7 mouse cellular contexts compared by ENCODE assay signal in the genomic region with DNA sequence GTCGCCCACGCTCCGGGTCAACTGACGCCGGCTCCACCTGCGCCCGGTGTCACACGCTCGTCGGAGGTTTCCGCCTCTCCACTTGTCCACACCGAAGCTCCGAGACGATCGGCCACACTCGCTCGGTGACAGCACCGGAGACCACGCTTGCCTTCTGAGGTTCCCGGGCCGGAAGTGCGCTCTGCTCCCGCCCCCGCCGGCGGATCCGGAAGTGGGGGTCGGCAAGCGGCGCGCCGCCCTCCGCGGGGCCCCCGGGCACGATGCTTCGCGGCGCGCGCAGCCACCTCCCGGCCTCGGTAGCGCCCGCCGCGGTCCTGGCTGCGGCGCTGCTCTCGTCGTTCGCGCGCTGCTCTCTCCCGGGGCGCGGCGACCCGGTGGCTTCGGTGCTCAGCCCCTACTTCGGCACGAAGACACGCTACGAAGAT. TPM values are rescaled to one million over a fixed set of nuclear protein-coding genes. Genes with fewer than 3 reads are reported as not detected.
DNase-seq lines count a peak whose midpoint lies in the region; ATAC-seq and TF ChIP-seq lines count a peak whose summit lies in the region.

A gene (plus strand): TSS at position 89 of the 425 bp plus-strand sequence.

- WGBS in intestine, postnatal 0 days: under 1% methylated on average over 60 of the region's 64 CpGs
- 0% methylated on average over 59 of the region's 64 CpGs for WGBS in limb, embryonic 11.5 days
- under 1% methylated on average over 55 of the region's 64 CpGs for WGBS in midbrain, embryonic 13.5 days

- no peaks in the 10 kb centered on the region for H3K36me3 ChIP-seq in intestine, postnatal 0 days (ENCODE audit: control insufficient read depth, insufficient read depth)
- H3K36me3 ChIP-seq in limb, embryonic 11.5 days (ENCODE audit: control insufficient read depth, insufficient read depth, low read length): no peaks in the 10 kb centered on the region
- no peaks in the 10 kb centered on the region for H3K36me3 ChIP-seq in midbrain, embryonic 13.5 days

- H3K9ac ChIP-seq in intestine, postnatal 0 days (ENCODE audit: low read depth, low read length): peak within 1 kb of the TSS; percentile 65
- peak within 1 kb of the TSS; percentile 79 for H3K9ac ChIP-seq in limb, embryonic 11.5 days (ENCODE audit: low read length)
- peak within 1 kb of the TSS; percentile 81 for H3K9ac ChIP-seq in midbrain, embryonic 13.5 days (replicated peaks)

- H3K4me3 ChIP-seq in intestine, postnatal 0 days (ENCODE audit: low read depth, low read length): peak within 1 kb of the TSS; percentile 60
- H3K4me3 ChIP-seq in limb, embryonic 11.5 days (ENCODE audit: low read depth, low read length): peak within 1 kb of the TSS; percentile 77
- peak within 1 kb of the TSS; percentile 74 for H3K4me3 ChIP-seq in midbrain, embryonic 13.5 days (replicated peaks)

- peak; percentile 92 for DNase-seq in adrenal gland, postnatal 14 days
- DNase-seq in embryo, embryonic 9.5 days (ENCODE audit: extremely low spot score): peak; percentile 86
- no peak for DNase-seq in gonadal fat pad, adult 2 months (ENCODE audit: low read depth)
- DNase-seq in limb, embryonic 11.5 days (ENCODE audit: low spot score): peak; percentile 89
- peak; percentile 80 for DNase-seq in spleen, adult 12 weeks (ENCODE audit: low spot score)

- H3K4me1 ChIP-seq in intestine, postnatal 0 days (replicated peaks; ENCODE audit: control insufficient read depth, insufficient read depth, low read length): peaks cover 7% of the 10 kb centered on the region; the same call in 1 of the 2 replicates
- H3K4me1 ChIP-seq in limb, embryonic 11.5 days (ENCODE audit: control insufficient read depth, insufficient read depth, low read length): peaks cover 10% of the 10 kb centered on the region; the same call in 1 of the 2 replicates
- peaks cover 30% of the 10 kb centered on the region for H3K4me1 ChIP-seq in midbrain, embryonic 13.5 days (replicated peaks)

- no peak; the same call in 1 of the 2 replicates for TF ChIP-seq CTCF in intestine, postnatal 0 days (IDR thresholded peaks at IDR 0.05; ENCODE audit: low read depth)

- ATAC-seq in intestine, postnatal 0 days: peak; percentile 80
- peak; percentile 88 for ATAC-seq in limb, embryonic 11.5 days (ENCODE audit: insufficient number of reproducible peaks, low FRiP score, low TSS enrichment, low read depth)
- peak; percentile 93 for ATAC-seq in midbrain, embryonic 13.5 days

- H3K27me3 ChIP-seq in intestine, postnatal 0 days (replicated peaks; ENCODE audit: control insufficient read depth, insufficient read depth, low read length): no peaks in the 10 kb centered on the region
- no peaks in the 10 kb centered on the region for H3K27me3 ChIP-seq in limb, embryonic 11.5 days (ENCODE audit: control insufficient read depth, insufficient read depth, low read length)
- H3K27me3 ChIP-seq in midbrain, embryonic 13.5 days: no peaks in the 10 kb centered on the region

- H3K4me2 ChIP-seq in intestine, postnatal 0 days (replicated peaks; ENCODE audit: low read depth): peak within 1 kb of the TSS; percentile 80
- H3K4me2 ChIP-seq in limb, embryonic 11.5 days (ENCODE audit: low read depth, severe bottlenecking): peak within 1 kb of the TSS; percentile 61
- H3K4me2 ChIP-seq in midbrain, embryonic 13.5 days (replicated peaks): peak within 1 kb of the TSS; percentile 73

- no peaks in the 10 kb centered on the region for H3K9me3 ChIP-seq in intestine, postnatal 0 days (ENCODE audit: control insufficient read depth)
- H3K9me3 ChIP-seq in limb, embryonic 11.5 days (ENCODE audit: control insufficient read depth, low read length): no peaks in the 10 kb centered on the region
- H3K9me3 ChIP-seq in midbrain, embryonic 13.5 days: no peaks in the 10 kb centered on the region

- H3K27ac ChIP-seq in intestine, postnatal 0 days (ENCODE audit: low read depth, low read length): peak within 1 kb of the TSS; percentile 92
- H3K27ac ChIP-seq in limb, embryonic 11.5 days (replicated peaks; ENCODE audit: low read depth, low read length): peak within 1 kb of the TSS; percentile 76
- peak within 1 kb of the TSS; percentile 91 for H3K27ac ChIP-seq in midbrain, embryonic 13.5 days

RNA-seq across cellular contexts. Expression of the gene that starts here (rescaled TPM):
- 31.8 and 34.9 TPM in 2 replicates for total RNA-seq in adrenal gland, postnatal 14 days (2021)
- polyA plus RNA-seq in gonadal fat pad, adult 2 months (2012; rRNA removed): 25.2 and 30.9 TPM in 2 replicates
- 62.3 and 68.7 TPM in 2 replicates for polyA plus RNA-seq in intestine, postnatal 0 days (2015; fragmentation: Nextera tagmentation; extraction: Ambion mirVana)
- 83.8 and 83.9 TPM in 2 replicates for polyA plus RNA-seq in limb, embryonic 11.5 days (2014; fragmentation: Nextera tagmentation; extraction: Ambion mirVana)
- polyA plus RNA-seq in midbrain, embryonic 13.5 days (2015; fragmentation: Nextera tagmentation; extraction: Ambion mirVana): 54.4 and 54.9 TPM in 2 replicates
